Mouse (Mus musculus) stomach, embryonic 15.5 days (tissue): ENCODE results near the gene Fbxw15. TPM values are rescaled to one million over a fixed set of nuclear protein-coding genes. Genes with fewer than 3 reads are reported as not detected.
"Not testable (repeated sequence)": the region's sequence is repeated elsewhere in the genome, so short reads cannot be mapped to it uniquely, and the experiment has no call there.

Source experiments
- ATAC-seq: fragments of 200-750 bp; cut with Nextera tagmentation; 2 replicates; pipeline ENCODE4 v1.8.0; 2017; ENCODE audit warnings: low read depth, moderate number of reproducible peaks, moderate TSS enrichment; ENCODE audit not compliant: insufficient read depth, low FRiP score
- H3K27ac ChIP-seq: fragments of 300-500 bp; sonication (generic); 2 replicates; pipeline ENCODE4 v1.5.1; 2015; ENCODE audit warnings: mild to moderate bottlenecking, inconsistent platforms
- H3K27me3 ChIP-seq: fragments of 300-500 bp; sonication (generic); replicated peaks from 2 replicates; pipeline ENCODE4 v1.6.1; 2015; ENCODE audit warnings: inconsistent platforms
- H3K36me3 ChIP-seq: fragments of 300-500 bp; sonication (generic); 2 replicates; pipeline ENCODE4 v1.6.1; 2015; ENCODE audit warnings: inconsistent platforms
- H3K4me1 ChIP-seq: fragments of 300-500 bp; sonication (generic); 2 replicates; pipeline ENCODE4 v1.6.1; 2015; ENCODE audit warnings: inconsistent platforms
- H3K4me2 ChIP-seq: fragments of 300-500 bp; sonication (generic); 2 replicates; pipeline ENCODE4 v1.6.1; 2015; ENCODE audit warnings: mild to moderate bottlenecking, inconsistent platforms
- H3K4me3 ChIP-seq: fragments of 300-500 bp; sonication (generic); replicated peaks from 2 replicates; pipeline ENCODE4 v1.5.1; 2015; ENCODE audit warnings: inconsistent platforms
- H3K9ac ChIP-seq: fragments of 300-500 bp; sonication (generic); 2 replicates; pipeline ENCODE4 v1.6.1; 2015; ENCODE audit warnings: inconsistent platforms
- H3K9me3 ChIP-seq: fragments of 300-500 bp; sonication (generic); 2 replicates; pipeline ENCODE4 v1.6.1; 2016; ENCODE audit warnings: inconsistent platforms
- WGBS: fragments of 180-500 bp; shearing (Covaris S2); methylation state at CpG from one replicate; pipeline ENCODE4 v1.1.7; 2015; 5-methylcytosine and 5-hydroxymethylcytosine counted together
- polyA plus RNA-seq: library from polyadenylated mRNA; unstranded; fragments of >200 nt; fragmentation: Nextera tagmentation; extraction: Ambion mirVana; gene quantifications from 2 replicates; pipeline ENCODE4 v1.2.1, GENCODE M21; 2015

Gene Fbxw15
- not detected in 2 replicates for polyA plus RNA-seq

- not testable (repeated sequence) for H3K9ac ChIP-seq, H3K4me3 ChIP-seq, H3K4me1 ChIP-seq, H3K27me3 ChIP-seq, H3K4me2 ChIP-seq, H3K36me3 ChIP-seq, H3K27ac ChIP-seq, ATAC-seq, H3K9me3 ChIP-seq
- WGBS: 88% methylated on average over 4 of the region's 4 CpGs
These were observed at the start of gene Fbxw15 for GRCm38 (mm10) chr9:109568162-109568561. Gene Fbxw15 (minus strand): TSS chr9:109568262.

- H3K36me3 ChIP-seq, H3K4me1 ChIP-seq, H3K27me3 ChIP-seq, H3K9me3 ChIP-seq, H3K27ac ChIP-seq, ATAC-seq, H3K4me3 ChIP-seq, H3K9ac ChIP-seq, H3K4me2 ChIP-seq: not testable (repeated sequence)
- 37% methylated on average over 5 of the region's 5 CpGs for WGBS
These were observed 38.8 kb upstream of the Fbxw15 start for GRCm38 (mm10) chr9:109606837-109607236.

- not testable (repeated sequence) for H3K9me3 ChIP-seq, ATAC-seq, H3K36me3 ChIP-seq, H3K27ac ChIP-seq, H3K4me2 ChIP-seq, H3K27me3 ChIP-seq, H3K4me3 ChIP-seq, H3K4me1 ChIP-seq, H3K9ac ChIP-seq
- 57% methylated on average over 2 of the region's 2 CpGs for WGBS
These were observed 34.1 kb upstream of the Fbxw15 start for GRCm38 (mm10) chr9:109602128-109602527.

DNA sequence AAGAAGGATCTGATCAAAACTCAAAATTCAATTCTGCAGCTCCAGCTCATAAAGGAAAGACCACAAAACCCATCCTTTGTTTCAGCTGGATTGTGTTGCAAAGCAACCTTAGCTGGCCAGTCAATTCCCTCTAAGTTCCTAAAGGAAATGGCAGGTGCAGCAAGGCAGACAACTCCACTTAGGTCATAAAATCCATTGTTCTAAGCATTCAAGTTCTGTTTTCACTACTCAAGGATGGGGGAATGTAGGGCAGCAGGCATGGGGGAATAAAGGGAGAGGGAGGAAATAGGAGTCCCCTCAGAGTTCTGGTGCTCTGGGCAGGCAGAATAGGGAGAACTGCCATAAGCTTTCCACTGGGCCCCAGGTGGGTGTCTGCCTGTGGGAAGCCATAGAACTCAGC, 29.2 kb upstream of the Fbxw15 start:
- no peaks in the 10 kb centered on the region for H3K4me1 ChIP-seq
- H3K4me3 ChIP-seq: no peak overlapping the region
- no peak overlapping the region for H3K4me2 ChIP-seq
- no peak overlapping the region for H3K9ac ChIP-seq
- no peaks in the 10 kb centered on the region for H3K36me3 ChIP-seq
- ATAC-seq: no peak
- H3K27me3 ChIP-seq: no peaks in the 10 kb centered on the region
- no peaks in the 10 kb centered on the region for H3K9me3 ChIP-seq
- no peak overlapping the region for H3K27ac ChIP-seq

DNA sequence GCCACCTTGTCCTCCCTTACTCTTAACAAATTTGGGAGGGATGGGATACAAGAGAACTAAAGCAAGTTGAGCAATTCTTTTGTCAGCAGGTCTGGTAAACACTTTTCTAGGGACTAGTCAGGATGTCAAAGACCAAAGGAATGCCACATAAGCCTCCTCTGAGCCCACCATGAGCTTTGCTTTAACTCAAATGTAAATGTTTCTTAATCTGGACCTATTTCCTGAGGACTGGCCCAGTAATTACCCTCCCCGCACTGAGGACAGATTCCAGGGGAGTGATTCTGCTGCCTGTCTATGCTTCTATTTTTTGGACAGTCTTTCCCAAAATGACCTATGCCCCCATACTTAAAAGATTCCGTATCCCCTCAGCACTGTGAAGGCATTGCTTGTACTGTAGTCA, 26.8 kb upstream of the Fbxw15 start:
- ATAC-seq: no peak
- H3K9ac ChIP-seq: no peak overlapping the region
- no peak overlapping the region for H3K4me2 ChIP-seq
- no peak overlapping the region for H3K4me3 ChIP-seq
- H3K4me1 ChIP-seq: no peaks in the 10 kb centered on the region
- WGBS: 77% methylated on average over 2 of the region's 2 CpGs
- H3K27me3 ChIP-seq: no peaks in the 10 kb centered on the region
- no peak overlapping the region for H3K27ac ChIP-seq
- H3K36me3 ChIP-seq: no peaks in the 10 kb centered on the region
- H3K9me3 ChIP-seq: no peaks in the 10 kb centered on the region

- ATAC-seq: no peak
- WGBS: 30% methylated on average over 1 of the region's 1 CpGs
- no peak overlapping the region for H3K4me3 ChIP-seq
These were observed 2.5 kb downstream of the Fbxw15 start for GRCm38 (mm10) chr9:109565546-109565945.

GRCm38 (mm10) chr9:109562106-109562505, 6.0 kb downstream of the Fbxw15 start:
- H3K36me3 ChIP-seq, H3K4me2 ChIP-seq, H3K4me3 ChIP-seq, H3K9ac ChIP-seq, H3K9me3 ChIP-seq, H3K27ac ChIP-seq, ATAC-seq, H3K27me3 ChIP-seq, H3K4me1 ChIP-seq: not testable (repeated sequence)

More at GRCm38 (mm10) chr9:109565546-109565945, 2.5 kb downstream of the Fbxw15 start:
- H3K36me3 ChIP-seq: no peaks in the 10 kb centered on the region
- H3K9ac ChIP-seq: no peak overlapping the region
- no peak overlapping the region for H3K27ac ChIP-seq
- no peaks in the 10 kb centered on the region for H3K4me1 ChIP-seq
- H3K27me3 ChIP-seq: no peaks in the 10 kb centered on the region
- H3K9me3 ChIP-seq: no peaks in the 10 kb centered on the region
- no peak overlapping the region for H3K4me2 ChIP-seq

GRCm38 (mm10) chr9:109552483-109552882, 15.6 kb downstream of the Fbxw15 start:
- H3K36me3 ChIP-seq: no peaks in the 10 kb centered on the region
- no peak overlapping the region for H3K9ac ChIP-seq
- H3K4me1 ChIP-seq: no peaks in the 10 kb centered on the region
- no peaks in the 10 kb centered on the region for H3K27me3 ChIP-seq
- WGBS: 75% methylated on average over 3 of the region's 3 CpGs
- no peaks in the 10 kb centered on the region for H3K9me3 ChIP-seq
- ATAC-seq: no peak
- no peak overlapping the region for H3K4me3 ChIP-seq
- H3K27ac ChIP-seq: no peak overlapping the region
- H3K4me2 ChIP-seq: no peak overlapping the region

- 35% methylated on average over 2 of the region's 2 CpGs for WGBS
- not testable (repeated sequence) for H3K36me3 ChIP-seq, ATAC-seq, H3K9me3 ChIP-seq, H3K4me1 ChIP-seq, H3K4me3 ChIP-seq, H3K9ac ChIP-seq, H3K4me2 ChIP-seq, H3K27ac ChIP-seq, H3K27me3 ChIP-seq
These were observed 18.4 kb downstream of the Fbxw15 start for GRCm38 (mm10) chr9:109549666-109550065.

DNA sequence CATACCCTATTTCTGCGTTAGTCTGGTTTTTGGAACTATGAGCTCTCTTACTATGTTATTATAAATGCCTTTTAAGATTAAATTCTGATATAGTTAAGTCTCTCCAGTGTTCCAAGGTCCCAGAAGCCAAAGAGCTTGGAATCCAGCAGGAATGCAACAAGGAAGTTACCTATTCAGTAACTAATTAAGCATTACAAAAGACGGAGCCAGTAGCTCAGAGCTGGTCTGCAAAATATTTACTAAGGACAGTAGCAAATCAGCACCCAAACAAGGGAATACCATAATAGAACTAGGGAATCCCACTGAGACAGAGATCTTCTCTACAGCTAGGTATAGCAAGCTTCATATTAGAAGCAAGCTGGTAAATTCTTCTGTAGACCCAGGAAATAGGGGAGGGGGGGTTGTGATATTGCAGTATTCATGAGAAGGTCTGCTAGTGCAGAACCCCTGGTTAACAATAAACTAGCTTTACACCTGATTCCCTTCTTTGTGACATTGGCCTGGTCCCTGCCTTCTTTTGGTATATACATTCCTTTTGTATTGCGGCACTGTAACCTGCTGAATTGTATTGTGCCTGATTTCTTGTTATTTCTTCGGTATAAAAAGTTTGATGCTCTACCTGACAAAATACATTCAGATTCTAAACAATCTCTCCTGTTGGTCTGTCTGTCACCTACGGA, 44.5 kb downstream of the Fbxw15 start:
- ATAC-seq: no peak
- WGBS: 71% methylated on average over 5 of the region's 5 CpGs
- no peaks in the 10 kb centered on the region for H3K27me3 ChIP-seq
- no peaks in the 10 kb centered on the region for H3K36me3 ChIP-seq
- H3K27ac ChIP-seq: no peak overlapping the region
- H3K4me3 ChIP-seq: no peak overlapping the region
- H3K4me1 ChIP-seq: no peaks in the 10 kb centered on the region
- no peaks in the 10 kb centered on the region for H3K9me3 ChIP-seq
- no peak overlapping the region for H3K4me2 ChIP-seq
- no peak overlapping the region for H3K9ac ChIP-seq

Other genes starting within 250 kb of the Fbxw15 start
- not detected in 2 replicates for gene Fbxw28, start 228.6 kb downstream of the Fbxw15 start, polyA plus RNA-seq
- not detected in 2 replicates for gene Fbxw22, start 164.0 kb downstream of the Fbxw15 start, polyA plus RNA-seq
- gene Fbxw16, start 119.1 kb downstream of the Fbxw15 start, polyA plus RNA-seq: not detected in 2 replicates
- gene Fbxw19, start 72.4 kb downstream of the Fbxw15 start, polyA plus RNA-seq: not detected in 2 replicates
- gene Fbxw24, start 57.8 kb upstream of the Fbxw15 start, polyA plus RNA-seq: not detected in 2 replicates
- gene Fbxw25, start 96.4 kb upstream of the Fbxw15 start, polyA plus RNA-seq: not detected in 2 replicates
- gene Fbxw18, start 134.4 kb upstream of the Fbxw15 start, polyA plus RNA-seq: not detected in 2 replicates
- 0.06 and 0.09 TPM in 2 replicates for gene Fbxw26, start 177.8 kb upstream of the Fbxw15 start, polyA plus RNA-seq
- gene Fbxw27, start 222.4 kb upstream of the Fbxw15 start, polyA plus RNA-seq: not detected in 2 replicates
- 0.22 TPM in 1 of 2 replicates, not detected in the other for gene Spink8, start 244.0 kb upstream of the Fbxw15 start, polyA plus RNA-seq